Mouse (Mus musculus): Measurements from ENCODE around the gene C8b.

DNA sequence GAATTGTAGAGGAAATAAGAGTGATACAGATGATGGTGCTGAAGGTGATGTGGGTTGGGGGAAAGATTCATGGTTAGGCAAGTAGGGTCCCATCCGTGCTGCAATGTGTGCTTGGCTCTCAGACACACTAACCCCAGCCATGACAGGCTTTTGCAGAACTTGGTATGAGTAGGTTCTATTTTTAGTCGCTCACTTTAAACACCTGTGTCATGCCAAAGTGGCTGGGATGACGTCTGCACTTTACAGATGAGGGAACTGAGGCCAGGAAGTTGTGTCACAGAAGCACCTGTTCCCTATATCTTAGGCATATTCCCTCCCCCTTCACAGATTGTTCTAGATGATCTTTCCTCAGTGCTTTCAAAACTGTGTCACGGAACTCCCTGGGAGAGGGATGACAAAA, 16.2 kb downstream of the C8b start:
- TF ChIP-seq CTCF (IDR thresholded peaks at IDR 0.05; ENCODE audit: extremely low read depth, insufficient read length, insufficient replicate concordance, low read depth, low read length) (no peak), POLR2A (IDR thresholded peaks at IDR 0.05; ENCODE audit: low read depth, low read length) (no peak)

Measured in small intestine, adult 2 months (tissue).